Mouse (Mus musculus) forebrain, postnatal 0 days (tissue): ENCODE measurements around the gene Gm42674. TPM values are rescaled to one million over a fixed set of nuclear protein-coding genes. Genes with fewer than 3 reads are reported as not detected.
A peak's percentile ranks its signal among the peaks of the same experiment; 100 is the strongest.

ENCODE experiments used
- ATAC-seq: fragments of 200-750 bp; cut with Nextera tagmentation; 2 replicates; pipeline ENCODE4 v1.8.0; 2017; ENCODE audit warnings: mild to moderate bottlenecking, moderate library complexity
- DNase-seq: peaks from one replicate; pipeline ENCODE4 v3.0.0-alpha.2; 2015
- H3K27ac ChIP-seq: fragments of 300-500 bp; sonication (generic); 2 replicates; pipeline ENCODE4 v1.5.1; 2014; ENCODE audit warnings: low read depth, mild to moderate bottlenecking, antibody characterized with exemption, low read length, moderate library complexity, mixed read lengths
- H3K27me3 ChIP-seq: fragments of 300-500 bp; sonication (generic); 2 replicates; pipeline ENCODE4 v1.6.1; 2014; ENCODE audit warnings: mild to moderate bottlenecking, low read length, mixed read lengths; ENCODE audit not compliant: insufficient read depth
- H3K36me3 ChIP-seq: fragments of 300-500 bp; sonication (generic); 2 replicates; pipeline ENCODE4 v1.6.1; 2014; ENCODE audit warnings: mild to moderate bottlenecking, moderate library complexity; ENCODE audit not compliant: insufficient read depth
- H3K4me1 ChIP-seq: fragments of 300-500 bp; sonication (generic); 2 replicates; pipeline ENCODE4 v1.6.1; 2014; ENCODE audit warnings: antibody characterized with exemption; ENCODE audit not compliant: insufficient read depth
- H3K4me2 ChIP-seq: fragments of 300-500 bp; sonication (generic); 2 replicates; pipeline ENCODE4 v1.6.1; 2014; ENCODE audit warnings: low read depth, mild to moderate bottlenecking, moderate library complexity
- H3K4me3 ChIP-seq: fragments of 300-500 bp; sonication (generic); 2 replicates; pipeline ENCODE4 v1.5.1; 2014; ENCODE audit warnings: low read depth, low read length, mixed read lengths
- H3K9ac ChIP-seq: fragments of 300-500 bp; sonication (generic); 2 replicates; pipeline ENCODE4 v1.6.1; 2014; ENCODE audit warnings: mild to moderate bottlenecking
- H3K9me3 ChIP-seq: fragments of 300-500 bp; sonication (generic); 2 replicates; pipeline ENCODE4 v1.6.1; 2016; ENCODE audit warnings: low read length
- CTCF ChIP-seq: sonication (generic); IDR thresholded peaks from 2 replicates; pipeline ENCODE4 v1.5.1; 2016; ENCODE audit warnings: antibody characterized with exemption, control low read depth, low read depth
- WGBS: fragments of 180-500 bp; shearing (Covaris S2); extraction: QIAGEN DNeasy Blood & Tissue Kit; methylation state at CpG from one replicate; pipeline ENCODE4 v1.1.7; 2014; 5-methylcytosine and 5-hydroxymethylcytosine counted together
- polyA plus RNA-seq: library from polyadenylated mRNA; unstranded; fragments of >200 nt; fragmentation: Nextera tagmentation; extraction: Ambion mirVana; gene quantifications from 2 replicates; pipeline ENCODE4 v1.2.1, GENCODE M21; 2015
- total RNA-seq: library from RNA; depleted of rRNA; stranded (reverse); fragments of >200 nt; gene quantifications from 2 replicates; pipeline ENCODE4 v1.2.3, GENCODE M21; 2014

The Gm42674 gene
- total and polyA plus RNA-seq, 2 experiments from 2014 or later = not detected

DNA sequence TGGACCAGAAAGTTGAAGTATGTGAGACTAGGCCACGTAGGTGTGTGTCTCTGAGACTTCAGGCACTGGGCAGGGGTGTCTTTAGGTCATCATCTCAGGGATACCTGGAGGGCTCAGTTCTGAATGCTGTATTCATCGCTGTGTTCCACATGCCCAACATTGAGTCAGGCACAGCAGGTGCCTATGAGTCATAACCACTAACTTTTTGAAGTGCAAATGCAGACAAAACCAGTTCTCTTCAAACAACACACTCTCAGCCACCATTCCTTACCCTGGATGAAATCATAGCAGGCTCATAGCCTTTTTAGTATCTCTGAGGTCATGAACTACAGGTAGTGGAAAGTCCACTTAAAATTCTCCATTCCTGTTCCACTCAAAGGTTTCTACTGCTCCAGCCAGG, 27.6 kb downstream of the Gm42674 start:
- H3K9me3 ChIP-seq = no peaks in the 10 kb centered on the region
- no peak overlapping the region for H3K27ac ChIP-seq
- ATAC-seq = no peak
- 73% methylated on average over 2 of the region's 2 CpGs for WGBS
- no peaks in the 10 kb centered on the region for H3K27me3 ChIP-seq
- no peak for DNase-seq
- H3K4me3 ChIP-seq = no peak overlapping the region
- no peak for TF ChIP-seq CTCF
- no peaks in the 10 kb centered on the region for H3K4me1 ChIP-seq
- H3K9ac ChIP-seq = no peak overlapping the region
- no peak overlapping the region for H3K4me2 ChIP-seq
- no peaks in the 10 kb centered on the region for H3K36me3 ChIP-seq

DNA sequence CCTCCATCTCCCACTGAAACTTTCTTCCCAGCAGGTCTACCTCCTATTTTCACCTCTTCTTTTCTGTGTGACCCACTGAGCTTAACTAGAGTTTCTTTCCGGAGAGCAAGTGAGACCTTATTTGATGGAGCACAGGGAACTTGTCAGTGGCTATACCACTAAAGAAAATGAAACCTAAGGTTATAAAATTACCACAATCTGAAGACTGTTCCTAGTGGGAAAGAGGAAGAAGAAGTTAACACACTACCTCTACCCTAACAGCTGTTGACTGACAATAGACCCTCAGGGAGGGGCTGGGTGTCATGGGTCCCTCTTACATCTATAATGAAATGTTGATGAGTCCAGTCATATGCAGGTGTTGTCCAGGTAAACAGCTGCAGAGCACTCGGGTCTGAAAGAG, 30.3 kb downstream of the Gm42674 start:
- H3K27me3 ChIP-seq = no peaks in the 10 kb centered on the region
- H3K27ac ChIP-seq = no peak overlapping the region
- no peak overlapping the region for H3K4me3 ChIP-seq
- H3K4me2 ChIP-seq = no peak overlapping the region
- WGBS = 86% methylated on average over 2 of the region's 2 CpGs
- ATAC-seq (no peak), DNase-seq (no peak)
- no peak overlapping the region for H3K9ac ChIP-seq
- H3K36me3 ChIP-seq = no peaks in the 10 kb centered on the region
- no peak for TF ChIP-seq CTCF
- H3K4me1 ChIP-seq = no peaks in the 10 kb centered on the region
- H3K9me3 ChIP-seq = no peaks in the 10 kb centered on the region

DNA sequence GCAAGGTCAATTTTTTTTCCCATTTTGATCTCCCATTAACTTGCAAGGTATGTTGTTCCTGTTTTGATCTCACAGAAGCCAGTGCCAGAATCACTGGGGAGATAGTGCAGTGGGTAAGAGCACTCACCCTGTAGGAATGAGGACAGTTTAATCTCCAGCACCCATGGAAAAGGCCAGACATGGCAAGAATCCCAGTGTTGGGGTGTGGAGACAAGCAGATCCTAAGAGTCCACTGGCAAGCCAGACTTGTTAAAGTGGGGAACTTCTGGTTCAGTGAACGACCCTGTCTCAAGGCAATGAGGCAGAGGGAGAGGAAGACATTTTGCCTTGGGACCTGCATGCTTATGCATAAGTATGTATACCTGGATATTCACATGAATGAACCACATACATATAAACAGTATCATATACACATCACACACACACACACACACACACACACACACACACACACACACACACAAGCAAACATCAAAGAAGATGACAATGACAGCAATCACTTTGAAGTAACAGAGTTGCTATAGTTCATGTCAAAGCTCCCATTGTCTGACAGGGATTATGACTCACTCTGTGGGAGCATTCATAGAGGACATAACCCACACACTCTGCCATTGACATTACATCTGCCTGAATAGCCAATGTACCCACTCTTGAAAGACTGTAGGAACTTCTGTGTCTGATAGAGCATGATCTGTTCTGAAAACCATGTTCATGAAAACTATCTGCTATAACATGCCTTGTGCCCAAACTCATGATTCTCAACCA, 37.0 kb downstream of the Gm42674 start:
- no peak for DNase-seq
- H3K9me3 ChIP-seq = no peaks in the 10 kb centered on the region
- no peak overlapping the region for H3K4me3 ChIP-seq
- H3K27me3 ChIP-seq = no peaks in the 10 kb centered on the region
- H3K9ac ChIP-seq = no peak overlapping the region
- WGBS = 55% methylated on average over 1 of the region's 1 CpGs
- H3K4me1 ChIP-seq = no peaks in the 10 kb centered on the region
- H3K27ac ChIP-seq = no peak overlapping the region
- no peaks in the 10 kb centered on the region for H3K36me3 ChIP-seq
- no peak for ATAC-seq
- no peak overlapping the region for H3K4me2 ChIP-seq
- TF ChIP-seq CTCF = no peak

DNA sequence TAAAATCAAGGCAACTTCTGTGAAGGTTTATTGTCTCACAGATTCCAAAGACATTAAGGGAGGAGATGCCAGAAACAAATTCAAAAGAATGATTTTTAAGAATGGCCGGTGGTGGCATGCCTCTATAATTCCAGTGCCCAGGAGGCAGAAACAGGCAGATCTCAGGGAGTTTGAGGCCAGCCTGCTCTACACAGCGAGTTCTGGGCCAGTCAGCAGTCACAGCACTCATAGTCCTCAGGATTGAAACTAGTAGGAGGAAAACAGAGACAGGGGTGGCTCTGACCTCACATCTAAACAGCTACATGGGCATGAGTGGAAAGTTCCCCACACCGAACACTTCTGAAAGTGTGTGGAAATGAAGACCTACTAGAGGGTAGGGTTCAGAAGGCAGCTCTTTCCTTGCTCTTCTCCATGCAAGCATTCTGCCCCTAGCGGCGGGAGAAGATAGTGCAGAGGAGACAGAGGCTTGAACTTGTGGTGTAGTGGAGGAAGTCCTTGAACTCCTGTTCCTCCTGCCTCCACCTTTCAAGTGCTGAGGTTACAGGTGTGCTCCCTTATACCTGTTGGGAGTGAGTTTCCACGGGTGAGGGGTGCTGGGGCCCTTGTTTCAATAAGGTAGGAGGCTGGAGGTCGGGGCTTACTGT, 37.9 kb downstream of the Gm42674 start:
- no peak overlapping the region for H3K9ac ChIP-seq
- no peak overlapping the region for H3K4me2 ChIP-seq
- no peaks in the 10 kb centered on the region for H3K36me3 ChIP-seq
- no peaks in the 10 kb centered on the region for H3K4me1 ChIP-seq
- H3K9me3 ChIP-seq = no peaks in the 10 kb centered on the region
- DNase-seq = no peak
- ATAC-seq = no peak
- H3K27ac ChIP-seq = no peak overlapping the region
- H3K4me3 ChIP-seq = no peak overlapping the region
- WGBS = 57% methylated on average over 7 of the region's 7 CpGs
- H3K27me3 ChIP-seq = no peaks in the 10 kb centered on the region
- TF ChIP-seq CTCF = peak; percentile 59

DNA sequence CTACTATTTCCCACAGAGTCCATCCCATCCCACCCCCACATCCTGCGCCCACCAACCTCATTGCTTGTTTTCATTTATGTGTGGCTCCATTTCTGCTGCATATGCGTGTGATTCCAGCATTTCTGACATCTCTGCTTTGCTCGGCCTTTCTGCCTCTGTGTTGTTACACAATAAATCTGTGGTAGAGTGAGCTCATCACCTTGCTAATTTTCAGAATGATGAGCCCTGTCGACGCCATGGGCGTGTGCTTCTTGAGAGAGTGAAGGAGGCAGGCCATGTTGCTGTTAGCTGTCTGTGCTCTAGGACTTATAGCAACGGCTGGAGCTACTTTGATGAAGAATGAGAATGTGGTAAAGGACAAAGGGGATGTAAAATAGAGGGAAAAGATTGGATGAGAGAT, 39.3 kb downstream of the Gm42674 start:
- no peaks in the 10 kb centered on the region for H3K9me3 ChIP-seq
- H3K4me3 ChIP-seq = no peak overlapping the region
- WGBS = 87% methylated on average over 7 of the region's 7 CpGs
- H3K9ac ChIP-seq = no peak overlapping the region
- H3K27ac ChIP-seq = no peak overlapping the region
- H3K4me1 ChIP-seq = no peaks in the 10 kb centered on the region
- no peaks in the 10 kb centered on the region for H3K36me3 ChIP-seq
- no peak for ATAC-seq
- no peak overlapping the region for H3K4me2 ChIP-seq
- DNase-seq = no peak
- no peaks in the 10 kb centered on the region for H3K27me3 ChIP-seq
- no peak for TF ChIP-seq CTCF

DNA sequence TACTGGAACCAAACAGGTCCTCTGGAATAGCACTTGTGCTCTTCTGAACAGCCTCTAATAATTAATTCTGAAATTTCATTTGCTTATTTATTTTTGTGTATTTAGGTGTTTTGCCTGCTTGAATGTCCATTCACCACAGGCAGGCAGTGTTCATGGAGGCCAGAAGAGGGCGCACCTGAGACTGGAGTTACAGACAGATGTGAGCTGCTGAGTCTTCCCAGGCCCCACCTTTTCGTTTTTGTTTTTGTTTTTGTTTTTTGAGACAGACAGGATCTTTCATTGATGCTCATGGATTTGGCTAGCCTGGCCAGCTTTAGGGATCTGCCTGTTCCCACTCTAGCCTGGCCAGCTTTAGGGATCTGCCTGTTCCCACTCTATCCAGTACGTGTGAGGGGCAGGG, 42.5 kb downstream of the Gm42674 start:
- Histone ChIP-seq H3K4me2 (no peak overlapping the region), H3K4me1 (no peaks in the 10 kb centered on the region), H3K36me3 (no peaks in the 10 kb centered on the region), H3K27ac (no peak overlapping the region), H3K4me3 (no peak overlapping the region), H3K27me3 (no peaks in the 10 kb centered on the region), H3K9me3 (no peaks in the 10 kb centered on the region), H3K9ac (no peak overlapping the region)
- TF ChIP-seq CTCF = peak; percentile 46
- no peak for DNase-seq
- no peak for ATAC-seq
- WGBS = 54% methylated on average over 3 of the region's 3 CpGs

- H3K4me1 ChIP-seq = no peaks in the 10 kb centered on the region
- H3K27me3 ChIP-seq = no peaks in the 10 kb centered on the region
- H3K9me3 ChIP-seq = no peaks in the 10 kb centered on the region
- H3K27ac ChIP-seq = no peak overlapping the region
- 84% methylated on average over 1 of the region's 1 CpGs for WGBS
- no peak for TF ChIP-seq CTCF
- H3K4me2 ChIP-seq = no peak overlapping the region
- ATAC-seq = no peak
- H3K9ac ChIP-seq = no peak overlapping the region
- H3K4me3 ChIP-seq = no peak overlapping the region
- no peaks in the 10 kb centered on the region for H3K36me3 ChIP-seq
- DNase-seq = no peak
Observed at GRCm38 (mm10) chr3:90647291-90647690, 45.6 kb downstream of the Gm42674 start.
